Mouse (Mus musculus) liver, embryonic 11.5 days (tissue): ENCODE data around the gene BC030867. TPM values are rescaled to one million over a fixed set of nuclear protein-coding genes. Genes with fewer than 3 reads are reported as not detected.
"Not testable (repeated sequence)": the region's sequence is repeated elsewhere in the genome, so short reads cannot be mapped to it uniquely, and the experiment has no call there.

Source experiments
- ATAC-seq: fragments of 200-750 bp; cut with Nextera tagmentation; replicated peaks from 2 replicates; pipeline ENCODE4 v1.8.0; 2017; ENCODE audit warnings: moderate number of reproducible peaks, mild to moderate bottlenecking, moderate TSS enrichment, moderate library complexity; ENCODE audit not compliant: low FRiP score
- DNase-seq: peaks from one replicate; pipeline ENCODE4 v3.0.0-alpha.2; 2017; ENCODE audit warnings: low spot score
- H3K27ac ChIP-seq: fragments of 300-500 bp; sonication (generic); 2 replicates; pipeline ENCODE4 v1.5.1; 2014; ENCODE audit warnings: mild to moderate bottlenecking, low read depth, low read length, control low read depth
- H3K27me3 ChIP-seq: fragments of 300-500 bp; sonication (generic); replicated peaks from 2 replicates; pipeline ENCODE4 v1.6.1; 2014; ENCODE audit warnings: low read length, mixed read lengths; ENCODE audit not compliant: control insufficient read depth, insufficient read depth
- H3K36me3 ChIP-seq: fragments of 300-500 bp; sonication (generic); 2 replicates; pipeline ENCODE4 v1.6.1; 2014; ENCODE audit warnings: mild to moderate bottlenecking, low read length, moderate library complexity, mixed read lengths; ENCODE audit not compliant: control insufficient read depth, insufficient read depth
- H3K4me1 ChIP-seq: fragments of 300-500 bp; sonication (generic); replicated peaks from 2 replicates; pipeline ENCODE4 v1.6.1; 2014; ENCODE audit warnings: low read length, mixed read lengths; ENCODE audit not compliant: control insufficient read depth, insufficient read depth
- H3K4me2 ChIP-seq: fragments of 300-500 bp; sonication (generic); 2 replicates; pipeline ENCODE4 v1.6.1; 2014; ENCODE audit warnings: mild to moderate bottlenecking, control low read depth, moderate library complexity
- H3K4me3 ChIP-seq: fragments of 300-500 bp; sonication (generic); 2 replicates; pipeline ENCODE4 v1.5.1; 2014; ENCODE audit warnings: low read depth, low read length, control low read depth
- H3K9ac ChIP-seq: fragments of 300-500 bp; sonication (generic); 2 replicates; pipeline ENCODE4 v1.6.1; 2014; ENCODE audit warnings: low read depth, low read length, control low read depth
- H3K9me3 ChIP-seq: fragments of 300-500 bp; sonication (generic); 2 replicates; pipeline ENCODE4 v1.6.1; 2016; ENCODE audit warnings: low read length, inconsistent platforms, mixed read lengths; ENCODE audit not compliant: control insufficient read depth
- WGBS: fragments of 180-500 bp; shearing (Covaris S2); extraction: QIAGEN DNeasy Blood & Tissue Kit; methylation state at CpG from one replicate; pipeline ENCODE4 v1.1.7; 2014; 5-methylcytosine and 5-hydroxymethylcytosine counted together
- polyA plus RNA-seq: library from polyadenylated mRNA; unstranded; fragments of >200 nt; fragmentation: Nextera tagmentation; extraction: Ambion mirVana; gene quantifications from 2 replicates; pipeline ENCODE4 v1.2.1, GENCODE M21; 2014

Gene BC030867
- polyA plus RNA-seq, 1 experiment from 2014 or later = 28.2 TPM

DNA sequence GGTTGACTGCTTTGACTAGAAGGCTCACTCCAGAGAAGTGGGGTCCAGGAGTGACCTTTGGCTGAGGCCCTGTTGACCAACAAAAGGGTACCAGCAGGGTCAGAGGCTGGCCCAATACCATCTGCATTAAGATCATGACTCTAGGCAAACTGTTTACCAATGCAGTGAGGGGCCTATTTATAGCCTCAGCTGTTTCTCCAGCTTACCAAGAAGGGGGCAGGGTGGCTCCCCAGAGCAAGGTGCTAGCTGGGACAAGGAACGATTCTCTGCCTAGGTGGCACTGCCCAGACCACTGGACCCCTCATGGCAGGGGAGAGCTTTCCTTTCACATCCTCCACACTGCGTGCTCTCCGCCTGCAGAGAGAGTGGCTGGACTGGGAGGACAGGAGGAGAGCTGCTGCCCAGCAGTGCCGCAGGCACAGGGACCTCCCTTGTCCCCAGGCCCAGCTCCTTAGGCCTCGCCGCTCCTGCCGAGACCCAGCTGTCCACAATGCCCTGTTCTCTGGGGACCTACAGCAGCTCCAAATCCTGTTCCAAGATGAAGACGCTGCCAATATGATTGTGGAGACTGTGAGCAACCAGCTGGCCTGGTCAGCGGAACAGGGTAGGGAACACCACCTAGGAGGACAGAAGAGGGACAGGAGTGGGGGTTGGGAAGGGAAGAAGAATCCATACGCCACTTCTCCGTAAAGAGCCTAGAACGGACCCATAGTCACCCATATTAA lies 20.0 kb downstream of the BC030867 start, which contains the start of gene Asb16:
Gene Asb16, plus strand, starts transcription at position 224 of the 725 bp plus-strand sequence.
- Histone ChIP-seq H3K27ac (no peak within 1 kb of the TSS), H3K4me2 (no peak within 1 kb of the TSS), H3K9ac (no peak within 1 kb of the TSS), H3K4me1 (peaks cover 2% of the 10 kb centered on the region; the same call in 1 of the 2 replicates), H3K4me3 (no peak within 1 kb of the TSS), H3K36me3 (peaks cover 5% of the 10 kb centered on the region; the same call in 1 of the 2 replicates), H3K27me3 (no peaks in the 10 kb centered on the region), H3K9me3 (no peaks in the 10 kb centered on the region)
- DNase-seq = no peak
- ATAC-seq = no peak
- WGBS = 83% methylated on average over 12 of the region's 12 CpGs

DNA sequence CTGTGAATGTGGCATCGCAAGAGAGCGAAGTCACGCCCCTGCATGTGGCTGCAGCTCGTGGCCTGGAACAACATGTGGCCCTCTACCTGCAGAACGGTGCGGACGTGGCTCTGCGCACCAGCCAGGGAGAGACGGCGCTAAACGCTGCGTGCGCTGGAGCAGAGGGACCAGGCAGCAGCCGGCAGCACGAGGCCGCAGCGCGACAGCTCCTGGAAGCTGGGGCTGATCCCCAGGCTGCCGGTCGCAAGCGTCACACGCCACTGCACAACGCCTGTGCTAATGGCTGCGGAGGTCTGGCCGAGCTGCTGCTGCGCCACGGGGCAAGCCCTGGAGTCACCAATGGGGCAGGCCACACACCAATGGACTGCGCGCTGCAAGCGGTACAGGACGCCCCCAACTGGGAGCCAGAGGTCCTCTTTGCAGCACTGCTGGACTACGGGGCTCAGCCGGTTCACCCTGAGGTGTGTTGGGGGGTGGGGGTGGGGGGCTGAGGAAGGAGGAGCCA lies 27.8 kb downstream of the BC030867 start:
- DNase-seq (peak; percentile 70), ATAC-seq (peak; percentile 68)
- H3K4me1 ChIP-seq = peaks cover 11% of the 10 kb centered on the region
- H3K4me2 ChIP-seq = peak overlapping the region; percentile 87
- peak overlapping the region; percentile 71 for H3K9ac ChIP-seq
- H3K9me3 ChIP-seq = no peaks in the 10 kb centered on the region
- 3% methylated on average over 33 of the region's 33 CpGs for WGBS
- H3K27ac ChIP-seq = no peak overlapping the region; the same call in 1 of the 2 replicates
- H3K36me3 ChIP-seq = no peaks in the 10 kb centered on the region
- no peaks in the 10 kb centered on the region for H3K27me3 ChIP-seq
- H3K4me3 ChIP-seq = peak overlapping the region; percentile 52

DNA sequence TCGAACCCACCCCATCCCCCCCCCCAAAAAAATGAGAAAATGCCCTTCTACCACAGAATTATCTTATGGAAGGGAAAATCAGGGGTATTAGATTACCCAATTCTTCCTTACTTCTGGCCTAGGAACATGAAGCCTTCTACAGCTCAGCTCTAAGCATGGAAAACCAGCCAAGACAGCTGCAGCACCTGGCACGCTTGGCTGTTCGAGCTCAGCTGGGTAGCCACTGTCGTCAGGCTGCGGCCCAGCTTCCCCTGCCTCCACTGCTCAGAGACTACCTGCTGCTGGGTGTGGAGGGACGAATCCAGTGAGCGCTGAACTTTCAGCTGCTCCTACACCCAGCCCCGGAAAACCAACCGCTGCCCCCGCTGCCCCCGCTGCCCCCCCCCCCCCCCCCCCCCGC lies 29.1 kb downstream of the BC030867 start:
- no peaks in the 10 kb centered on the region for H3K36me3 ChIP-seq
- no peaks in the 10 kb centered on the region for H3K27me3 ChIP-seq
- peaks cover 11% of the 10 kb centered on the region for H3K4me1 ChIP-seq
- DNase-seq (no peak), ATAC-seq (no peak)
- H3K27ac ChIP-seq = no peak overlapping the region
- WGBS = 79% methylated on average over 10 of the region's 12 CpGs
- H3K4me3 ChIP-seq = no peak overlapping the region
- H3K9me3 ChIP-seq = no peaks in the 10 kb centered on the region
- no peak overlapping the region for H3K9ac ChIP-seq
- no peak overlapping the region for H3K4me2 ChIP-seq

DNA sequence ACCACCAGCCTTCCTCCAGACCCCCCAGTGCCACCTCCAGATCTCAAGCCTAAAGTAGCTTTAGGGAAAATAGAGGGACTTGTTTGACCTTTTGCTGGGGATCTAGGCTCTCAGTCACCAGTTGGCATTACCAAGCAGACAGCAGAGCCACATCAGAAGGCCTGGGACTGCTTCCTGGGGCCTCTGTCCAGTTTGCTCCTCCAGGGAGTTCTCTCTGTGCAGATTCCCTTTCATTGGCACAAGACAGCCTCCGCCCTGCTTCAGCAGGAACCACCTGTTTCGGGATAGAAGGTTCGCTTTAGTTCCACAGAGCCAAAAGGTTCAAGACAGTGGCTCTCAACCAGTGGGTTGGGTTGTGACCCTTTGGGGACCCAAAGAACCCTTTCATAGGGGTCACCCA lies 30.9 kb downstream of the BC030867 start:
- Histone ChIP-seq H3K27me3 (no peaks in the 10 kb centered on the region), H3K4me1 (peaks cover 11% of the 10 kb centered on the region), H3K27ac (no peak overlapping the region), H3K9me3 (no peaks in the 10 kb centered on the region), H3K4me2 (no peak overlapping the region), H3K36me3 (no peaks in the 10 kb centered on the region), H3K4me3 (no peak overlapping the region), H3K9ac (no peak overlapping the region)
- DNase-seq (no peak), ATAC-seq (no peak)
- WGBS = 87% methylated on average over 3 of the region's 3 CpGs

DNA sequence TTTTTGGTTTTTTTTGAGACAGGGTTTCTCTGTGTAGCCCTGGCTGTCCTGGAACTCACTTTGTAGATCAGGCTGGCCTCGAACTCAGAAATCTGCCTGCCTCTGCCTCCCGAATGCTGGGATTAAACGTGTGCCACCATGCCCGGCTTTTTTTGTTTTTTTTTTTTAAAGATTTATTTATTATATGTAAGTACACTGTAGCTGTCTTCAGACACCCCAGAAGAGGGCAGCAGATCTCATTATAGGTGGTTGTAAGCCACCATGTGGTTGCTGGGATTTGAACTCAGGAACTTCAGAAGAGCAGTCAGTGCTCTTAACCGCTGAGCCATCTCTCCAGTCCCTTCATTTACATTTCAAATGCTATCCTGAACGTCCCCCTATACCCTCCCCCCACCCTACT lies 31.6 kb downstream of the BC030867 start:
- WGBS = 66% methylated on average over 6 of the region's 6 CpGs
- not testable (repeated sequence) for H3K27ac ChIP-seq, DNase-seq, H3K4me3 ChIP-seq, H3K9me3 ChIP-seq, ATAC-seq, H3K27me3 ChIP-seq, H3K36me3 ChIP-seq, H3K9ac ChIP-seq, H3K4me2 ChIP-seq
- H3K4me1 ChIP-seq = peaks cover 11% of the 10 kb centered on the region

DNA sequence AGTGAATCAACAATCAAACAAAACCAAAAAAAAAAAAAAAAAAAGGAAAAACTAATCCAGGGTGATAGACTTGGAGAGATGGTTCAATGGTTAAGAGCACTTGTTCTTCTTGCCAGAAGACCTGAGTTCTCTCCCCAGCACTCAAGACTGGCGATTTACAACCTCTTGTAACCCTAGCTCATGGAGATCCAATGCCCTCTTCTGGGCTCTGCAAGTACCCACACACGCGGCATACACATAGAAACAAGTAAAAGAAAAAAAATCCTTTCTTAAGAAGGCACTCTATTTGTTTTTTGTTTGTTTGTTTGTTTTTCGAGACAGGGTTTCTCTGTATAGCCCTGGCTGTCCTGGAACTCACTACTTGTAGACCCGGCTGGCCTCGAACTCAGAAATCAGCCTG lies 35.2 kb downstream of the BC030867 start:
- Histone ChIP-seq H3K9ac (no peak overlapping the region), H3K9me3 (no peaks in the 10 kb centered on the region), H3K4me2 (peak overlapping the region; percentile 52), H3K27me3 (no peaks in the 10 kb centered on the region), H3K4me3 (peak overlapping the region; percentile 65), H3K36me3 (peaks cover 12% of the 10 kb centered on the region), H3K27ac (no peak overlapping the region; the same call in 1 of the 2 replicates), H3K4me1 (peaks cover 12% of the 10 kb centered on the region)
- DNase-seq (no peak), ATAC-seq (no peak)
- 75% methylated on average over 6 of the region's 6 CpGs for WGBS

DNA sequence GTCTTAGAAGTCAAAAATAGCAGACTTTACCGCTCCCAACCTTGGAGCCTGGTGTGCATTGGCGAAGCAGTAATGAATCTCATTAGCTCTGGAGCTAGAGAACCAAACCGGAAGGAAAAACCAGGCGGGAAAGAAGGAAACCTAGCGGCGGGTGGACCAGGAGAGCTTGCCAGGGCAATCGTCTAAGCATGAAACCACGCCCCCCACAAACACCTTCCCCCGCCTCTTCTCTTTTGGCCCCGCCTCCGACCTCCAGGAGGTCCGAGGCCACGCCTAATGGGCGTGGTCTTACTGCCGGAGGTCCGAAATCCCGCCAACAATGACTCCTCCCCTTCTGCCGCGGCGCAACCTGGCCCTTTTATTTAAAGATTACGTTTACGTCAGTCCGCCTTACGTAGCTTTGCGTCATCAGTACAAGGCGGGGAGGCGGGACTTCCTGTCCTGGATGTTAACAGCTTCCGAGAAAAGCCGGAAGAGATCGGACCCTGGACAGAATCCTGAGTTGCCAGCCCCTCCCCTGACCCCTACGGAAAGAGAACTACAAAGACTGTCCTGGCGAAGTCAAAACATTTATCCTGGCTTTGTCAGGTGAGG lies 35.9 kb downstream of the BC030867 start, which contains the start of gene Tmub2:
Gene Tmub2, plus strand, starts transcription at position 431 of the 594 bp plus-strand sequence.
- peak within 1 kb of the TSS; percentile 68 for H3K9ac ChIP-seq
- peak within 1 kb of the TSS; percentile 44 for H3K27ac ChIP-seq
- peak within 1 kb of the TSS; percentile 65 for H3K4me3 ChIP-seq
- ATAC-seq (peak; percentile 88), DNase-seq (peak; percentile 94)
- WGBS = under 1% methylated on average over 32 of the region's 32 CpGs
- H3K4me2 ChIP-seq = peak within 1 kb of the TSS; percentile 75
- peaks cover 12% of the 10 kb centered on the region for H3K36me3 ChIP-seq
- no peaks in the 10 kb centered on the region for H3K9me3 ChIP-seq
- no peaks in the 10 kb centered on the region for H3K27me3 ChIP-seq
- peaks cover 12% of the 10 kb centered on the region for H3K4me1 ChIP-seq

DNA sequence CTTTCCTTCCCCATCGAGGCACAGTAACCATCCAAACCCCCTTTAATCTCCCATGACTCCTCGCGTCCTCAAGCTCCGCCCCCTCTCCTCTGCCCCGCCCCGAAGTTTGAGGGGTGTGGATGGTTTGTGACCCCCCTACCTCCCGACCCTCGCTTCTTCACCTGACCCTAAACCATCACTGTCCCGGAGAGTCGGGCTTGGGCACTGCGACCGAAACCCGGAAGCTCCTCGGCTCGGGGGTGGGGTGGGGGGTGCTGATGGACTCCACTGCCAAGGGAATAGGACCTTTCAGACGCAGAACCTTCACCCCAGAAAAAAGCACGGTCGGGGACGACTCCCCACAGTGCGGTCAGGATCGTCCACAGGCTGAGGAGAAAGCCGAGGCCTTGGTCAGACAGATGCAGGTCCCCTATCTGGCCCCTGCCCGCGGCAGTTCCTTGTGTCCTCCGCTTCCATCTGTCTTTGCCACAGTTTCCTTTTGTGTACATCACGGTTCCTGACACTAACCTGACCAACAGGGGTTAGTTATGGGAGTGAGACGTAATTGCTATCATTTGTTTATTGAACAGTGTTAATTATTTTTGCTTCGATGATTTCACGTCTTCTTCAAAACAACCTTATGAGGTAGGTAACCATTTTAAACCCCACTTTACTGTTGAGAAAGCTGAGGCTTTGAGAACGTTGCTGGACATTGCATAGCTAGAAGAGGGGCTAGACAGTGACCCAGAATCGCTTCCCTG lies 36.6 kb downstream of the BC030867 start:
- peak overlapping the region; percentile 44 for H3K27ac ChIP-seq
- DNase-seq (no peak), ATAC-seq (peak; percentile 60)
- no peaks in the 10 kb centered on the region for H3K9me3 ChIP-seq
- peaks cover 12% of the 10 kb centered on the region for H3K36me3 ChIP-seq
- 3% methylated on average over 31 of the region's 31 CpGs for WGBS
- peak overlapping the region; percentile 65 for H3K4me3 ChIP-seq
- peak overlapping the region; percentile 75 for H3K4me2 ChIP-seq
- peak overlapping the region; percentile 68 for H3K9ac ChIP-seq
- H3K4me1 ChIP-seq = peaks cover 12% of the 10 kb centered on the region
- no peaks in the 10 kb centered on the region for H3K27me3 ChIP-seq
